In genomic region chr2:27507562-27507961, GRCm38 (mm10) we compare ENCODE assay signal across 8 mouse cellular contexts. TPM values are rescaled to one million over a fixed set of nuclear protein-coding genes. Genes with fewer than 3 reads are reported as not detected.
DNase-seq lines count a peak whose midpoint lies in the region; ATAC-seq and TF ChIP-seq lines count a peak whose summit lies in the region.

Brd3 (minus strand) TSS chr2:27507662.

- H3K4me1 ChIP-seq in testis, adult 2 months (ENCODE audit: control insufficient read depth, insufficient read depth, low read length), result peaks cover 20% of the 10 kb centered on the region
- H3K4me1 ChIP-seq in limb, embryonic 11.5 days (ENCODE audit: control insufficient read depth, insufficient read depth, low read length), result 0 out of 2 replicates have a peak, but pooled peaks cover 4% of the 10 kb centered on the region

- no peaks in the 10 kb centered on the region for H3K9me3 ChIP-seq in limb, embryonic 11.5 days (ENCODE audit: control insufficient read depth, low read length)

- no peak for TF ChIP-seq CTCF in testis, adult 2 months (IDR thresholded peaks at IDR 0.05; ENCODE audit: control insufficient read depth, insufficient read depth, insufficient replicate concordance, low read depth, low read length)

- no peak for ATAC-seq in erythroblast, adult 5-6 weeks (replicated peaks; ENCODE audit: low FRiP score, poor library complexity, severe bottlenecking)
- ATAC-seq in limb, embryonic 11.5 days (ENCODE audit: insufficient number of reproducible peaks, low FRiP score, low TSS enrichment, low read depth), result no peak
- no peak for ATAC-seq in neutrophil, adult 5-6 weeks (ENCODE audit: extremely low read depth, insufficient number of reproducible peaks, low FRiP score, poor library complexity, severe bottlenecking)

- no peak within 1 kb of the TSS for H3K4me2 ChIP-seq in limb, embryonic 11.5 days (ENCODE audit: low read depth, severe bottlenecking)

- peak within 1 kb of the TSS; percentile 90 for H3K27ac ChIP-seq in testis, adult 2 months (ENCODE audit: control insufficient read depth, insufficient read depth, low read depth, low read length)
- H3K27ac ChIP-seq in limb, embryonic 11.5 days (replicated peaks; ENCODE audit: low read depth, low read length), result no peak within 1 kb of the TSS

- H3K27me3 ChIP-seq in testis, adult 2 months (ENCODE audit: control insufficient read depth, insufficient read depth, low read length), result no peaks in the 10 kb centered on the region
- no peaks in the 10 kb centered on the region for H3K27me3 ChIP-seq in limb, embryonic 11.5 days (ENCODE audit: control insufficient read depth, insufficient read depth, low read length)

- no peaks in the 10 kb centered on the region for H3K36me3 ChIP-seq in testis, adult 2 months (ENCODE audit: control insufficient read depth, insufficient read depth, low read length)
- H3K36me3 ChIP-seq in limb, embryonic 11.5 days (ENCODE audit: control insufficient read depth, insufficient read depth, low read length), result no peaks in the 10 kb centered on the region

- WGBS in limb, embryonic 11.5 days, result 59% methylated on average over 4 of the region's 4 CpGs

- H3K9ac ChIP-seq in limb, embryonic 11.5 days (ENCODE audit: low read length), result no peak within 1 kb of the TSS

- no peak for DNase-seq in testis, postnatal 10 days (ENCODE audit: low spot score)
- no peak for DNase-seq in heart, postnatal 14 days
- DNase-seq in limb, embryonic 11.5 days (ENCODE audit: low spot score), result no peak
- DNase-seq in c-Kit-positive CD71-positive TER-119-positive erythroid progenitor cells, embryonic 14.5 days (ENCODE audit: low spot score), result no peak
- no peak for DNase-seq in frontal cortex, postnatal 14 days (ENCODE audit: low spot score in 2 of 2)

- intact Hi-C loops in heart, postnatal 14 days (cut with DNase I), result no loop called here

- TF ChIP-seq POLR2A in testis, adult 2 months (IDR thresholded peaks at IDR 0.05; ENCODE audit: control insufficient read depth, low read depth, low read length), result peak; percentile 60

- H3K4me3 ChIP-seq in testis, adult 2 months (ENCODE audit: control insufficient read depth, low read depth, low read length), result peak within 1 kb of the TSS; percentile 86
- H3K4me3 ChIP-seq in limb, embryonic 11.5 days (ENCODE audit: low read depth, low read length), result no peak within 1 kb of the TSS

RNA-seq across cellular contexts. Expression of gene Brd3, which starts in this region (rescaled TPM):
- polyA plus RNA-seq in testis, adult 2 months (2012; rRNA removed), result 109 and 119 TPM in 2 replicates
- 20.9 and 22.9 TPM in 2 replicates for total RNA-seq in erythroblast, adult 5-6 weeks (2015; ENCODE audit: low replicate concordance)
- total RNA-seq in erythroblast, adult 5-6 weeks (2017; ENCODE audit: low replicate concordance), result 10.6 and 14.1 TPM in 2 replicates
- total RNA-seq in heart, postnatal 14 days (2021), result 10 to 100 TPM; 39.6 to 41.3 TPM
- 223 and 240 TPM in 2 replicates for polyA plus RNA-seq in limb, embryonic 11.5 days (2014; fragmentation: Nextera tagmentation; extraction: Ambion mirVana)
- total RNA-seq in neutrophil, adult 5-6 weeks (2017), result 29.4 and 31.4 TPM in 2 replicates
